Mouse (Mus musculus) embryonic facial prominence, embryonic 10.5 days (tissue): Measurements from ENCODE around the gene Hydin. TPM values are rescaled to one million over a fixed set of nuclear protein-coding genes. Genes with fewer than 3 reads are reported as not detected.

Experiments
- DNase-seq: peaks from one replicate; pipeline ENCODE4 v3.0.0-alpha.2; 2017; ENCODE audit warnings: low spot score
- H3K27ac ChIP-seq: fragments of 300-500 bp; sonication (generic); replicated peaks from 2 replicates; pipeline ENCODE4 v1.5.1; 2016; ENCODE audit warnings: mild to moderate bottlenecking
- H3K27me3 ChIP-seq: fragments of 300-500 bp; sonication (generic); replicated peaks from 2 replicates; pipeline ENCODE4 v1.6.1; 2016; ENCODE audit warnings: low read depth, mild to moderate bottlenecking; ENCODE audit not compliant: poor library complexity, severe bottlenecking
- H3K36me3 ChIP-seq: fragments of 300-500 bp; sonication (generic); replicated peaks from 2 replicates; pipeline ENCODE4 v1.6.1; 2016; ENCODE audit warnings: mild to moderate bottlenecking, moderate library complexity
- H3K4me1 ChIP-seq: fragments of 300-500 bp; sonication (generic); 2 replicates; pipeline ENCODE4 v1.6.1; 2016
- H3K4me3 ChIP-seq: fragments of 300-500 bp; sonication (generic); 2 replicates; pipeline ENCODE4 v1.5.1; 2016; ENCODE audit warnings: mild to moderate bottlenecking, moderate library complexity
- H3K9me3 ChIP-seq: fragments of 300-500 bp; sonication (generic); 2 replicates; pipeline ENCODE4 v1.6.1; 2016; ENCODE audit warnings: mild to moderate bottlenecking
- WGBS: fragments of 180-500 bp; shearing (Covaris S2); methylation state at CpG from one replicate; pipeline ENCODE4 v1.1.7; 2016; 5-methylcytosine and 5-hydroxymethylcytosine counted together
- microRNA-seq: library from miRNA; unstranded; fragments of <30 nt; microRNA quantifications from one replicate; pipeline ENCODE4, GENCODE M21; 2017
- polyA plus RNA-seq: library from polyadenylated mRNA; unstranded; fragments of >200 nt; fragmentation: Nextera tagmentation; extraction: Ambion mirVana; gene quantifications from 2 replicates; pipeline ENCODE4 v1.2.1, GENCODE M21; 2016

Hydin gene
- polyA plus RNA-seq, 1 experiment from 2014 or later: 0.14 TPM

GRCm38 (mm10) chr8:110651847-110652246 is 385.1 kb downstream of the Hydin start:
- Histone ChIP-seq H3K9me3 (no peaks in the 10 kb centered on the region), H3K4me1 (no peaks in the 10 kb centered on the region), H3K27me3 (no peaks in the 10 kb centered on the region), H3K4me3 (no peak overlapping the region), H3K27ac (no peak overlapping the region), H3K36me3 (peaks cover 69% of the 10 kb centered on the region)
- DNase-seq: no peak
- whole genome bisulfite sequencing: 92% methylated on average over 4 of the region's 4 CpGs

- 84% methylated on average over 9 of the region's 9 CpGs for WGBS
- Histone ChIP-seq H3K4me1 (no peaks in the 10 kb centered on the region), H3K4me3 (no peak overlapping the region), H3K27me3 (no peaks in the 10 kb centered on the region), H3K36me3 (peaks cover 85% of the 10 kb centered on the region), H3K9me3 (no peaks in the 10 kb centered on the region), H3K27ac (no peak overlapping the region)
- DNase-seq: no peak
Observed at GRCm38 (mm10) chr8:110654075-110655060, 387.6 kb downstream of the Hydin start.

GRCm38 (mm10) chr8:110655827-110656226 is 389.1 kb downstream of the Hydin start:
- peaks cover 6% of the 10 kb centered on the region; the same call in 1 of the 2 replicates for H3K4me1 ChIP-seq
- WGBS: 92% methylated on average over 1 of the region's 1 CpGs
- H3K27me3 ChIP-seq: no peaks in the 10 kb centered on the region
- peaks cover 77% of the 10 kb centered on the region for H3K36me3 ChIP-seq
- no peak overlapping the region for H3K4me3 ChIP-seq
- DNase-seq: no peak
- H3K27ac ChIP-seq: no peak overlapping the region
- H3K9me3 ChIP-seq: no peaks in the 10 kb centered on the region

GRCm38 (mm10) chr8:110657661-110658060 is 390.9 kb downstream of the Hydin start:
- no peak overlapping the region for H3K4me3 ChIP-seq
- H3K27me3 ChIP-seq: no peaks in the 10 kb centered on the region
- H3K4me1 ChIP-seq: peaks cover 9% of the 10 kb centered on the region; the same call in 1 of the 2 replicates
- DNase-seq: no peak
- no peaks in the 10 kb centered on the region for H3K9me3 ChIP-seq
- 95% methylated on average over 2 of the region's 2 CpGs for WGBS
- peaks cover 74% of the 10 kb centered on the region for H3K36me3 ChIP-seq
- no peak overlapping the region for H3K27ac ChIP-seq

Small RNA genes lying within 50 kb of the gene (microRNA-seq; reads per million reads assigned to microRNA genes)
- not detected for gene Gm44489
- not detected for gene Gm47306

Other genes starting within 250 kb of the Hydin start
- gene Chst4, start 227.2 kb upstream of the Hydin start, polyA plus RNA-seq: not detected in 2 replicates
- 8.1 and 8.7 TPM in 2 replicates for gene Zfp612, start 187.2 kb upstream of the Hydin start, polyA plus RNA-seq
- not detected in 2 replicates for gene Gm21964, start 165.8 kb upstream of the Hydin start, polyA plus RNA-seq
- gene Gm17720, start 164.2 kb upstream of the Hydin start, polyA plus RNA-seq: not detected in 2 replicates
- gene Calb2, start 98.8 kb upstream of the Hydin start, polyA plus RNA-seq: 3.3 and 3.7 TPM in 2 replicates
- gene Cmtr2, start 51.3 kb upstream of the Hydin start, polyA plus RNA-seq: 10.2 and 10.9 TPM in 2 replicates